Mouse (Mus musculus) embryo, embryonic 10.5 days (tissue): ENCODE measurements around the gene Pramel7.
"Not testable (repeated sequence)": the region's sequence is repeated elsewhere in the genome, so short reads cannot be mapped to it uniquely, and the experiment has no call there.

Source experiments
- DNase-seq: peaks from one replicate; pipeline ENCODE4 v3.0.0-alpha.2; 2015; ENCODE audit warnings: low spot score

The Pramel7 gene

GRCm38 (mm10) chr2:87496993-87497392 lies at the start of gene Pramel7:
TSS of gene Pramel7 (minus strand) at chr2:87497093.
- DNase-seq = not testable (repeated sequence)

DNA sequence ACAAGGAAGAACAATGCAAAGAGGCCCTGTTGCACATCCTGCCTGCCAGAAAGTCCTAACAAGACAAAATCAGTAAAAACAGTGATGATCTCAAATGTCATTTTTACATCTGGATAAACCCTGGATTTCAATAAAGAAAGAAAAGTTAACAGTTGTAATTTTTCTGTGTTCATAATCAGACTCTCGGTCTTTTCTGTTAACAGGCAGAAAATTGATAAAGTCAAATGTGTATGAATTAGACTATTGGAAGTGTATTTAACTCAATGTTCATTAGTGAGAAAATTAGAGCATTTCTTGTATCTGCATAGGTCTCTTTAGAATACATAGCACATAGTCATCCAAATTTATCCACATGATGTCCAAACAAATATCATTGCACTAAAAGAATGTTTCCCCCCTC lies 48.5 kb upstream of the Pramel7 start, which contains the start of gene Olfr1128:
TSS of gene Olfr1128 (minus strand) at position 101 of the 400 bp plus-strand sequence.
- DNase-seq = no peak

DNA sequence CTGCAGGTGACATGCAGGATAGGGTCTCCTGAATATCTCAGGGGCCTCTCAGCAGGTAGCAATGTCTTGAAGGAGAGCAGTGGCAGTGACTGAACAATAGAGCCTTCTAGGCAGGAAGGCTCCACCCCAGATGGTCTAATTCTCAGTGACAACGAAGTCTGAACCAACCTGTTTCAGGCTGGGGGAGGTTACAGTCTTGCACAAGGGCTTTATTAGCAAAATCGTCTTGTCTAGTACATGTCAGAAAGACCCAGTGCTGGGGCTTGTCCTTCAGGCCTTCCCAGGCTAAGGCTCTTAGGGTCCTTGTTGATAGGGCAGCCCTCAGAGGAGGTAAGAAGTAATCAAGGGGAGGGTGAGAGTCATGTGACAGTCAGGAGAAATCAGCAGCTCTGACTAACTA lies 37.9 kb upstream of the Pramel7 start:
- DNase-seq = no peak

- no peak for DNase-seq
Measured at GRCm38 (mm10) chr2:87531496-87531895, 34.6 kb upstream of the Pramel7 start, which contains the start of gene Olfr153. TSS of gene Olfr153 (plus strand) at chr2:87531796.

- peak; percentile 23 for DNase-seq
Measured at GRCm38 (mm10) chr2:87525899-87526616, 29.2 kb upstream of the Pramel7 start.

- DNase-seq = no peak
Measured at GRCm38 (mm10) chr2:87520651-87521050, 23.8 kb upstream of the Pramel7 start.

DNA sequence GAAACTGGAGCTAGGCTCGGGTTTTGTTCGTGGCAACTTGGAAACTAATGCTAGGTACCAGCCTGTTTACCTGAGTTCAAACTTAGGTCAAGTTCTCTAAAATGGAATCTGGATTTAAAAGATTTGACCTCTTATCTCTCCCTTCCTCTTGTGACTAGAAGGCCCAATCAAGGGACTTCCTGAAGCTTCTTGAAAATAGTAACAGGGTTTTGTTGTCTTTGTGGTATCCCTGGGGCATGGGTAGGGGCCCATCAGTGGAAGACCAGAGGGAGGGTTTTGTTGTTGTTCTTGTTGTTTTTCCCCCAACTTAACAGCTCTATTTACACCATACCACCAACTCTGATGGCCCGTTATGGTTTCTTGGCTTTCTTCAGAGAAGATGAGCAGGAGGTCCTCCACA lies 19.7 kb upstream of the Pramel7 start:
- no peak for DNase-seq

GRCm38 (mm10) chr2:87515457-87516060 lies 18.7 kb upstream of the Pramel7 start:
- DNase-seq = no peak

GRCm38 (mm10) chr2:87515046-87515445 lies 18.2 kb upstream of the Pramel7 start:
- no peak for DNase-seq

DNA sequence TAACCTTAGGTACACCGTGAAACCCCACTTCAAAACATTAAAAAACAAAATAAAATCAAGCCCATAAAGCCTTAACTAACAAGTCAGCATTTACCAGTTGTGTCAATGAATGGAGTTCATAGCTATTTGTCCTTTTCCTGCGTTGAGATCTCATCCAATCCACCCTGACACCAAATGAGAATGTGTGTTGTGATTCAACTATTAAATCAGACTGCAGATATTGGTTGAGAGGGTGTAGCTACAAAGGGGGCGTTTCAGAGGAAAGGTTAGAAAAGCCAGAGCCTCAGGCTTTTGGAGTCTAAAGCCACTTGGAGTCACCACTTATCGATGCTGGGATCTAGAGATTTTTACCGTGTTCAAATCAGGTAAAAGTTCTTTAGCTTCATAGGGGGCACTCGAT lies 9.4 kb upstream of the Pramel7 start, which contains the start of gene Pramel6:
TSS of gene Pramel6 (plus strand) at position 301 of the 400 bp plus-strand sequence.
- DNase-seq = no peak

- no peak for DNase-seq
Measured at GRCm38 (mm10) chr2:87482276-87482675, 14.6 kb downstream of the Pramel7 start.

DNA sequence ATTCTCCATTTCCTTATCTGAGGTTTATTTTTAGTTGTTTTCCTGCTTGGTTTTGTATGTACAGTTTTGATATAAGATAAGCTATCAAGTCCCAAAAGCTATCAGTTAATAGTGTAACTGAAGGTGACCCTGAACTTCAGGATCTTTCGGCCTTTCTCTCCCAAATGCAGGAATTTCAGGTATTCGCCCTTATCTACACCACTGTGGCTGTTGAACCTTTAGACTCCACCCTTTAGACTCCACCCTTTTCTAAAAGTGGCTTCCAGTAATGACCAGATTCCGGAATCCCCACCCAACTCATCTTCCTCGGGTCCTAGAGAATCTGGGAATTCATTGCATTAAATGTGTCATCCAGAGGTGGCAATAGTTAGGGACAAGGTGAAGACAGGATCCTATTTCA lies 15.7 kb downstream of the Pramel7 start:
- DNase-seq = no peak

DNA sequence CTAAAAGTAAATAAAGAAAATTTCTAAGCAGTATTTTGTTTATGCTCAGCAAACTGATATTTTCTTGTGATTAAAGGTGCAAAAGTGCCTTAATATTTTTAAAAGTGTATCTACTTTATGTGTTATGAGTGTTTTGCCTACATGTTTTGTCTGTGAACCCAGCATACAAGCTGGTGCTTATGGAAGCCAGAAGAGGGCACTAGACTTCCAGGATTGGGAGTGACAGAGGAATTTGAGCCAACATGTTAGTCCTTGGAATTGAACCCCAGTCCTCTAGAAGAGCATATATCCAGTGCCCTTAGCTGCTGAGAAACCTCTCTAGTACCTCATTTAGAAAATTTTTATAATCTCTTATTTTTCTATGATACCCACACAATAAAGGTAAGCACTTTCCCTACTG lies 16.7 kb downstream of the Pramel7 start:
- peak; percentile 6 for DNase-seq

- no peak for DNase-seq
Measured at GRCm38 (mm10) chr2:87461769-87462168, 35.1 kb downstream of the Pramel7 start.

- DNase-seq = no peak
Measured at GRCm38 (mm10) chr2:87453662-87454061, 43.2 kb downstream of the Pramel7 start, which contains the start of gene Olfr1126. TSS of gene Olfr1126 (plus strand) at chr2:87453962.
